Mouse (Mus musculus) heart, adult 2 months (tissue): ENCODE measurements at regions not wholly inside any gene's neighbourhood (a gene's known extent, or its start where the extent isn't known, plus 50 kb on each side); places are given as distances from the start of the nearest gene placed in this dataset.

Source experiments
- CTCF ChIP-seq: fragments of 200-600 bp; IDR thresholded peaks from 2 replicates; pipeline ENCODE4 v1.8.1; 2022; ENCODE audit warnings: antibody characterized with exemption, mild to moderate bottlenecking, moderate library complexity
- EP300 ChIP-seq: fragments of 200-500 bp; IDR thresholded peaks from 2 replicates; pipeline ENCODE4 v1.6.1; 2011; ENCODE audit warnings: low read depth, low read length, control low read depth; ENCODE audit not compliant: insufficient read depth
- POLR2A ChIP-seq: fragments of 200-500 bp; IDR thresholded peaks from 2 replicates; pipeline ENCODE4 v1.6.1; 2011; ENCODE audit warnings: mild to moderate bottlenecking, low read depth, low read length, control low read depth; ENCODE audit not compliant: insufficient read depth

DNA sequence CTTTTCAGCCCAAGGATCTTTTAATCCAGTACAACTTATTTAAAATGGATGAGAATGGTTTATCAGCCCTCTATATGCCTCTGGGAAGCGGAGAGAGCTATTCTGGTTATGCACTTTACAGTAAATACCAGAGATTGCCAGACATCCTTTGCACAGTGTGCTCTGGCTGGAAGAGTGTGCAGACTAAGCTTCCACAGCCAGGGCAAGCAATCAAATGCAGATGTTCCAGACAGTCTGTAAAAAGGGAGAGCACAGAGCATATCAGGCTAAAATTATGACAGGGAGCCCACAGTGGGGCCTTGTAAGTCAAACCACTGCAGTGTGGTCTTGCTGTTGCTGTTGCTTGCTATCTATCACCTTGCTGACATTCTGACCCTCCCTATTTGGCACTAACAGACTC lies 288.6 kb downstream of the Ostf1 start:
- no peak for TF ChIP-seq CTCF
- no peak for TF ChIP-seq POLR2A
- no peak for TF ChIP-seq EP300
